Mouse (Mus musculus): ENCODE data around the gene Wrap73. TPM values are rescaled to one million over a fixed set of nuclear protein-coding genes. Genes with fewer than 3 reads are reported as not detected.

The Wrap73 gene
- polyA plus RNA-seq, 1 experiment from 2014 or later = 45.5 TPM

DNA sequence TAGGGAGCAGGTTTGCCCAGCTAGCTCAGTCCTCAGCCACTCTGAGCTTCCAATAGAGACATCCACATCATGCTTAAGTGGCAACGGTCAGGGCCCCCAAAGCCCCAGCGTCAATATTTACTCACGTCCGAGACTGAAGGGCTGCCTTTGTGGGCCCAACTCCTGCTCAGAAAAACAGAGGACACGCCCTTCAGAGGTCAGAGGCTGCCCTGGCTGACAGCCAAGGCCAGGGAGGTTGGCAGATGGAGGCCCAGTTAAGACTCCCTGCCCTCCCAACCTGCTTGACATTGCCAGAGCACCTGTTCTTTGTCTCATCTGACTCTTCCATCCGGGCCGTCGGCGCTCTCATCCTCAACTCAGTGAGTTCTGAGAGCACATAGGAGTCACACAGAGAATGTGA lies 23.4 kb upstream of the Wrap73 start:
- Histone ChIP-seq H3K9ac (no peak overlapping the region), H3K4me2 (no peak overlapping the region), H3K36me3 (no peaks in the 10 kb centered on the region), H3K27ac (replicated peaks) (no peak overlapping the region), H3K4me1 (replicated peaks) (no peaks in the 10 kb centered on the region), H3K9me3 (no peaks in the 10 kb centered on the region), H3K27me3 (no peaks in the 10 kb centered on the region), H3K4me3 (no peak overlapping the region)
- no peak for ATAC-seq (ENCODE audit: low FRiP score, low read depth)
- 74% methylated on average over 9 of the region's 9 CpGs for WGBS

DNA sequence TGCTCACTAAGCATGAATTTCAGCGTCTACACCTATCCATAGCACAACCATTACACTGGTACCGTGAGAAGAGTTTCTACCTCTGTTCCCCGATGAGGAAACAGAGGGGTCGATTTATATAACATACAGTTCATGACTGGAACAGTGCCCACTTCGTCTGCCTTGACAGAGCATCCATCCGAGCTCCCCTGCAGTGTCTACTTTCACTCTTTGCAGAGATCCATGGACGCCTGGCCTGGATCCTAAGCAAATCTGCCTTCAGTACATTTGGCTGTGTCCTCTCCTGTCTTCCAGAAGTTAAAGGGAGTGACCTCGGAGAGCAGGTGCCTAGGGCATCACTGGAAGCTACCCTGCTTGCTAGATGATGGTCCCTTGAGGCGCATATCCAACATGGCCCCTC lies 23.0 kb upstream of the Wrap73 start:
- H3K4me3 ChIP-seq = no peak overlapping the region
- no peak for ATAC-seq (ENCODE audit: low FRiP score, low read depth)
- H3K36me3 ChIP-seq = no peaks in the 10 kb centered on the region
- no peak overlapping the region for H3K9ac ChIP-seq
- H3K27me3 ChIP-seq = no peaks in the 10 kb centered on the region
- no peak overlapping the region for H3K27ac ChIP-seq (replicated peaks)
- 80% methylated on average over 9 of the region's 9 CpGs for WGBS
- no peak overlapping the region for H3K4me2 ChIP-seq
- H3K4me1 ChIP-seq (replicated peaks) = no peaks in the 10 kb centered on the region
- H3K9me3 ChIP-seq = no peaks in the 10 kb centered on the region

DNA sequence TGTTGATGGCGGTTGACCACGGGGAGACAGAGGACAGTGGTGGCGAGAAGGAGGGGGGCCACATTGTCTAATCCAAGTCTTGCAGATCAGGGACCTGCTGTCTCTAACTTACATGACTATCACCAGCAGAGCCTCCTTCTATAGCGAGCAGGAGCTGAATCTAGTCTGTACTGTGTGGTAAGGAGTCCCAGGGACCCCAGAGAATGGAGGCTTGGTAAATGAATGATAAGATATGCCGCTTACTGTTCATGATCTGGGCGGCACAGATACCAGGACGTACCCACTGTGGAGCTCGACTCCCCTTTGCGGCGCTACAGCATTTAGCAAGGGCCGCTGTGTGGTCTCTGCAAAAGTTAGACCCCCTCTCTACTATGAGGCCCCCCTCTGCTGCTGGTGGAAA lies 20.4 kb upstream of the Wrap73 start:
- ATAC-seq (ENCODE audit: low FRiP score, low read depth) = no peak
- Histone ChIP-seq H3K9me3 (no peaks in the 10 kb centered on the region), H3K27ac (replicated peaks) (no peak overlapping the region), H3K4me2 (no peak overlapping the region), H3K36me3 (no peaks in the 10 kb centered on the region), H3K9ac (no peak overlapping the region), H3K4me3 (no peak overlapping the region), H3K4me1 (replicated peaks) (no peaks in the 10 kb centered on the region), H3K27me3 (no peaks in the 10 kb centered on the region)
- 72% methylated on average over 11 of the region's 11 CpGs for WGBS

DNA sequence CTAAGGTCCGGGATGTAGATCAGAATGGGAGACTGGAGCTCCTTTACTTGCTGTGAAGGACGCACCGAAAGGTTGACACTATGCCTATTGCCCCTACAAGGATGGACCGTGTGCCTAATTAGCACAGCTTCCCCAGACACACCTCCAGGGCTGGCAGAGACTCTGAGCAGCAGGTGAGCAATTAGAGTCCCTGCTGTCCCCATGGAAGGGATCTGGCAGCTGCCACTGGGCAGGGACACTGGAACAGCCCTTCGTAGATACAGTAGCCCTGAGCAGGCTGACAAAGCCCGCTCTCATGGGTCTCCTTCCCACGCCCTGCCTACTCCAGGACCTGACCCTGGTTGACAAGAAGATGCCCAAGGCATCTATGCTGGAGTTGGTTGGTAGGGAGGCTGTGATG lies 19.8 kb upstream of the Wrap73 start:
- 73% methylated on average over 7 of the region's 7 CpGs for WGBS
- no peak for ATAC-seq (ENCODE audit: low FRiP score, low read depth)

DNA sequence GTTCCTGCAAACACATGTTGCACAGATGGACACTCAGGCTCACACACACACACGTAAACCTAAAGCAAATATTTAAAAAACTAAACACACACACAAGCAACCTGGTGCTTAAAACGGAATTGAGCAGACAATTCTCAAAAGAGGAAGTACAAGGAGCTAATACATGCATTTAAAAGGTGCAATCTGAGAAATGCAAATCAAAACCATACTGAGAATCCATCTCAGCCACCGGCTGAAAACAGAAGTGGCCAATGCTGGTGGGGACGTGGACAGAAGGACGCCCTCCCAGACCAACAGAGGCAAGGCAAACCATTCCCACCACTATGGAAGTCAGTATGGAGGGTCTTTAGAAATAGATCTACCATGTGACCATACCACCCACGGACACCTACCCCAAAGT lies 18.6 kb upstream of the Wrap73 start:
- H3K4me2 ChIP-seq = no peak overlapping the region
- 78% methylated on average over 6 of the region's 6 CpGs for WGBS
- no peak overlapping the region for H3K27ac ChIP-seq (replicated peaks)
- H3K9ac ChIP-seq = no peak overlapping the region
- ATAC-seq (ENCODE audit: low FRiP score, low read depth) = no peak
- H3K9me3 ChIP-seq = no peaks in the 10 kb centered on the region
- H3K27me3 ChIP-seq = no peaks in the 10 kb centered on the region
- no peaks in the 10 kb centered on the region for H3K4me1 ChIP-seq (replicated peaks)
- no peak overlapping the region for H3K4me3 ChIP-seq
- H3K36me3 ChIP-seq = no peaks in the 10 kb centered on the region

More for the DNA sequence above, 19.8 kb upstream of the Wrap73 start:
- Histone ChIP-seq H3K36me3 (no peaks in the 10 kb centered on the region), H3K9ac (no peak overlapping the region), H3K4me1 (replicated peaks) (no peaks in the 10 kb centered on the region), H3K27me3 (no peaks in the 10 kb centered on the region), H3K27ac (replicated peaks) (no peak overlapping the region), H3K4me3 (no peak overlapping the region), H3K9me3 (no peaks in the 10 kb centered on the region), H3K4me2 (no peak overlapping the region)

DNA sequence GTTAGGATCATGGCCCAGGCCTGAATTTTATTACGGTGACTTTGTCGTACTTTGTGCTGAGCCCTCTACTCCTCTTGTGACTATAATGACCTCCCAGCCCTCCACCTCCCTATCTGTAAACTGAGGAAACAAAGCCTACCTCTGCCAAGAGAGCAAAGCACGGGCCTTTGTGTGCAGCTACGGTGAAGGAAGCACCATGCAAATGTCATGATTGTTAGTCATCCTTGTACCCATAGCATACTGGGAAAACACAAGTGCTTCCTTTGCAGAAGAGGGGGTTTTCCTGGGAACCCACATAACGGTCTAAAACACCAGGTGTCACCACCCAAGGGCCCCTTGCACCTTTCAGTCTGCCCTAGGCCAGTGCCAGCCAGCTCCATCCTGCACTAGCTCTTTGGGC lies 17.0 kb upstream of the Wrap73 start:
- Histone ChIP-seq H3K4me2 (no peak overlapping the region), H3K4me1 (replicated peaks) (no peaks in the 10 kb centered on the region), H3K4me3 (no peak overlapping the region), H3K9ac (no peak overlapping the region), H3K36me3 (no peaks in the 10 kb centered on the region), H3K27me3 (no peaks in the 10 kb centered on the region; the same call in 1 of the 2 replicates), H3K27ac (replicated peaks) (no peak overlapping the region), H3K9me3 (no peaks in the 10 kb centered on the region)
- no peak for ATAC-seq (ENCODE audit: low FRiP score, low read depth)
- 78% methylated on average over 5 of the region's 5 CpGs for WGBS

DNA sequence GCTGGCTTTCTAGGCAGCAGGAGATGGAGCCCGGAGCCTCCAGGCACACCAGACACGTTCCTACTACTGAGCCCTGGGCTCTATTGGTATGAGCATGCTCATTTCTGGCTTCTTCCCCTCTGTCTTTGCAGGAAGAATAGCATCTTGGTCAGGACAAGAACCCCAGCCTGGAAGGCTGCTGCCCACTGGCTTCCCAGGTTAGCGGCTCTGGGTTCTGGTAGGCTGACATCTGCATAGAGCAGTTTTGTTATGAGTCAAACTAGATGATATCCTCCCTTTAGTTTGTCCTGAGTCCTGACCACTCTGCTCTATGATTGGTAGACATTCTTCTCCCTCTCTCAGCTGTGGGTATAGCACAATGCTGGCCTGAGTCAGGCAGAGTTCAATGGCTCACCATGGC lies 14.9 kb upstream of the Wrap73 start:
- Histone ChIP-seq H3K9me3 (no peaks in the 10 kb centered on the region), H3K27ac (replicated peaks) (no peak overlapping the region), H3K4me1 (replicated peaks) (no peaks in the 10 kb centered on the region), H3K9ac (no peak overlapping the region), H3K36me3 (no peaks in the 10 kb centered on the region), H3K4me2 (no peak overlapping the region), H3K27me3 (no peaks in the 10 kb centered on the region; the same call in 1 of the 2 replicates), H3K4me3 (no peak overlapping the region)
- WGBS = 76% methylated on average over 3 of the region's 3 CpGs
- ATAC-seq (ENCODE audit: low FRiP score, low read depth) = no peak

DNA sequence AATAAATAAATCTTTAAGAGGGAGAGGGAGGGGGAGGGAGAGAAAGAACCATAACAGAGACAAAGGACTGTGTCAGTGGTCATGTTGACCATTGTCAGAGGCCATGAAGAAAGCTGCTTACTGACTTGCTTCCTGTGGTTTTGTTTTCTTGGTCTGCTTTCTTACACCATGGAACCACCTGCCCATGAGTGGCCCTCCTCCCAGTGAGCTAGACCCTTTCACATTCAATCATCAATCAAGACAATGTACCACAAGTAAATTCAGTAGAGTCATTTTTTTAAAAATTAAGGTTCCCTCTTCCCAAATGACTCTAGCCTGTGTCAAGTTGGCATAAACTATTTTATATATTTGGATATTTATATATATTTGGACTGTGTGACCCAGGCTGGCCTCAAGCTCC lies 12.2 kb upstream of the Wrap73 start:
- no peak overlapping the region for H3K4me3 ChIP-seq
- H3K27me3 ChIP-seq = peaks cover 7% of the 10 kb centered on the region; the same call in 1 of the 2 replicates
- no peaks in the 10 kb centered on the region for H3K9me3 ChIP-seq
- H3K9ac ChIP-seq = no peak overlapping the region
- H3K36me3 ChIP-seq = no peaks in the 10 kb centered on the region
- no peak for ATAC-seq (ENCODE audit: low FRiP score, low read depth)
- no peak overlapping the region for H3K27ac ChIP-seq (replicated peaks)
- H3K4me2 ChIP-seq = no peak overlapping the region
- H3K4me1 ChIP-seq (replicated peaks) = no peaks in the 10 kb centered on the region

DNA sequence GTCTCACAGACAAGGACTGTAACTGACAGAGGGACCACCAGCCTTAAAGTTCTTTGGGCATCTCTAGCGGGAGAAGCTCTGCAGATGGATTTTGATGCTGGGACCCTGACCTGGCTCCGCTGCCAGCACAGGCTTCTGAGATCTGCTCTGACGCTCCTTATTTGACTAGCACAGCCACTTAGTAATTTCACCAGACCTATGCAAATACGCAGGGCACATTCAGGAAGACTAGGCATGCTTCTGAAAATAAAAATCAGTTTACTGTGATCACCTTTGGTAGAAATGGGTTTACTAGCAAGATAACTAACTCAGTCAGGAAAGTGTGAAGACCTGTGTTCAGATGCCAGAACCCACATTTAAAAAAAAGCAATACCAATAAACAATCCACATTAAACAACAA lies 10.3 kb upstream of the Wrap73 start:
- Histone ChIP-seq H3K4me2 (no peak overlapping the region), H3K36me3 (no peaks in the 10 kb centered on the region), H3K4me1 (replicated peaks) (no peaks in the 10 kb centered on the region), H3K9ac (no peak overlapping the region), H3K4me3 (no peak overlapping the region), H3K27me3 (peaks cover 21% of the 10 kb centered on the region), H3K9me3 (no peaks in the 10 kb centered on the region), H3K27ac (replicated peaks) (no peak overlapping the region)
- 86% methylated on average over 4 of the region's 4 CpGs for WGBS
- no peak for ATAC-seq (ENCODE audit: low FRiP score, low read depth)

DNA sequence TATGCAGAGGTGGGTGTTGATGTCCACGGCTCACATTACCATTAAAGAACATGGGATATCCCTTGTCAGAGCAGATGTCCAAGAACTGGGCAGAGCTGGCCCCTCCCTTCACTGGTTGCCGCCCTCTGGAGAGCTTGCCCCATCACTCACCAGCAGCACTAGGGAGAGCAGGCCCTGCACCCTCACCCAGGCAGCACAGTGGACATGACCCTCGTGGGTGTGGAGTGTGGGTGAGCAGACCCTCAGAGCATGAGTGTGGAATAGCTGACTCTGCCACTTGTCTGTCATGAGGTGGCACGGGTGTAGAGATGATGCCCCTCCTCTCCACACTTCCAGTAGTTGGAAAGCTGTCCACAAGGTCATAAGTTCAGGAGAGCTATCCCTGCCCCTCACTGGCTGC lies 7.4 kb upstream of the Wrap73 start:
- Histone ChIP-seq H3K4me1 (replicated peaks) (peaks cover 7% of the 10 kb centered on the region), H3K36me3 (no peaks in the 10 kb centered on the region), H3K4me3 (no peak overlapping the region), H3K27ac (replicated peaks) (no peak overlapping the region), H3K27me3 (peaks cover 48% of the 10 kb centered on the region), H3K9ac (no peak overlapping the region), H3K4me2 (no peak overlapping the region), H3K9me3 (no peaks in the 10 kb centered on the region)
- WGBS = 70% methylated on average over 4 of the region's 4 CpGs
- ATAC-seq (ENCODE audit: low FRiP score, low read depth) = no peak

DNA sequence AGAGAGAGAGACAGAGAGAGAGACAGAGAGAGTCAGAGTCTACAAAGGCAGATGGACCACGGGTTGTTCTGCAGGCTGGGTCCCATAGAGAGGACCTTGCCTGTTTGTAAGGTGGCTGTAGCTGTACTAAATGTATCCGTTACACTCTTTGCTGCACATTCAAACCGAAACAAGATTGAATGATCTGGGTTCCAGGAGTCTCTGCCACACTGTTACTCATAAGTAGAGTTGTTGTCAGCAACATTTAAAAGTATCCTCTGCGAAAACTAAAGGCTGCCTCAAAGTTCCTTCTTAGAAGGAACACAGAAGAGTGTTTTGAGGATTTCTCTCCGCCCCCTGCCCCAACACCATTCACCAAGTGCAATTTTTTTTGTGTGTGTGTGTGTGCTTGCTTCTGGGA lies 5.0 kb upstream of the Wrap73 start:
- ATAC-seq (ENCODE audit: low FRiP score, low read depth) = no peak
- Histone ChIP-seq H3K4me2 (no peak overlapping the region), H3K9me3 (no peaks in the 10 kb centered on the region), H3K4me3 (no peak overlapping the region), H3K36me3 (no peaks in the 10 kb centered on the region), H3K27ac (replicated peaks) (no peak overlapping the region), H3K4me1 (replicated peaks) (peaks cover 28% of the 10 kb centered on the region), H3K27me3 (peaks cover 56% of the 10 kb centered on the region), H3K9ac (no peak overlapping the region)
- 65% methylated on average over 5 of the region's 5 CpGs for WGBS

DNA sequence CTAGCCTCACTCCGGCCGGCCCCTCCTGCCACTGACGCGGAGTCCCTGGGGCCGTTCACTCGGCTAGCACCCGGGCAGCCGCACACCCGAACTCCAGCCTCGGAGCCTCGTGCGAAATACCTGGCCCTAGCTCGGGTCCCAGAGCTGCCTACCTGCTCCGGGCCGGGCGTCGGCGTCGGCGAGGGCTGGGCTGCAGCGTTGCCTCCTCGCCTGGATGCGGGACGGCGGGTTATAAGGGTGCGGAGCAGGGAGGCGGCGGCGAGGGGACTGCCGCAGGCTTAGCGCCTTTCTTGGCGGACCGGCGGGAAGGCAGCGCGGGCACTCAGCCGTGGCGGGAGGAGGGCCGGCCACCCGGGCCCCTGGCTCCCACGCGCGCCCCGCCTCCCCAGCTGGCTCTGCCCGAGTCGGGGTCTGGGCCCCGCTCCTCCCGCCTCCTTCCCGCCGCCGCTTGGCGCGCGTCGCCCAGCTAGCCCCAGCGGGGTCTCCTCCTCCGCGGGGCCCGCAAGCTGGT lies 2.4 kb upstream of the Wrap73 start:
- no peak overlapping the region for H3K27ac ChIP-seq (replicated peaks)
- H3K9ac ChIP-seq = peak overlapping the region; percentile 36
- H3K4me1 ChIP-seq (replicated peaks) = peaks cover 38% of the 10 kb centered on the region
- no peak for ATAC-seq (ENCODE audit: low FRiP score, low read depth)
- under 1% methylated on average over 42 of the region's 59 CpGs for WGBS
- H3K4me2 ChIP-seq = peak overlapping the region; percentile 89
- no peaks in the 10 kb centered on the region for H3K9me3 ChIP-seq
- H3K36me3 ChIP-seq = no peaks in the 10 kb centered on the region
- peak overlapping the region; percentile 84 for H3K4me3 ChIP-seq
- peaks cover 50% of the 10 kb centered on the region for H3K27me3 ChIP-seq

DNA sequence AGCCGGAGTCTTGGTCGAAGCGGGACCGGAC lies 2.2 kb upstream of the Wrap73 start, which contains the start of gene Trp73:
TSS of gene Trp73 (minus strand) at position 27 of the 31 bp plus-strand sequence.
- peak within 1 kb of the TSS; percentile 89 for H3K4me2 ChIP-seq
- no CpG with 5 or more reads among the region's 4 CpGs for WGBS
- no peak within 1 kb of the TSS for H3K27ac ChIP-seq (replicated peaks)
- peaks cover 49% of the 10 kb centered on the region for H3K27me3 ChIP-seq
- peak within 1 kb of the TSS; percentile 36 for H3K9ac ChIP-seq
- H3K36me3 ChIP-seq = no peaks in the 10 kb centered on the region
- H3K4me3 ChIP-seq = peak within 1 kb of the TSS; percentile 84
- no peaks in the 10 kb centered on the region for H3K9me3 ChIP-seq
- no peak for ATAC-seq (ENCODE audit: low FRiP score, low read depth)
- H3K4me1 ChIP-seq (replicated peaks) = peaks cover 38% of the 10 kb centered on the region
